Mouse (Mus musculus) 3134 (cell line): Measurements from ENCODE around the gene 4931428F04Rik.
A peak's percentile ranks its signal among the peaks of the same experiment; 100 is the strongest.
"Not testable (repeated sequence)": the region's sequence is repeated elsewhere in the genome, so short reads cannot be mapped to it uniquely, and the experiment has no call there.

Experiments used
- DNase-seq: peaks from one replicate; pipeline ENCODE4 v3.0.0-alpha.2; 2011; ENCODE audit warnings: low spot score; ENCODE audit not compliant: insufficient read length; ENCODE audit errors: extremely low read depth

Gene 4931428F04Rik

GRCm38 (mm10) chr8:105308428-105308827, 18.8 kb upstream of the 4931428F04Rik start:
- DNase-seq, result no peak

GRCm38 (mm10) chr8:105307670-105308069, 18.0 kb upstream of the 4931428F04Rik start:
- DNase-seq, result no peak

DNA sequence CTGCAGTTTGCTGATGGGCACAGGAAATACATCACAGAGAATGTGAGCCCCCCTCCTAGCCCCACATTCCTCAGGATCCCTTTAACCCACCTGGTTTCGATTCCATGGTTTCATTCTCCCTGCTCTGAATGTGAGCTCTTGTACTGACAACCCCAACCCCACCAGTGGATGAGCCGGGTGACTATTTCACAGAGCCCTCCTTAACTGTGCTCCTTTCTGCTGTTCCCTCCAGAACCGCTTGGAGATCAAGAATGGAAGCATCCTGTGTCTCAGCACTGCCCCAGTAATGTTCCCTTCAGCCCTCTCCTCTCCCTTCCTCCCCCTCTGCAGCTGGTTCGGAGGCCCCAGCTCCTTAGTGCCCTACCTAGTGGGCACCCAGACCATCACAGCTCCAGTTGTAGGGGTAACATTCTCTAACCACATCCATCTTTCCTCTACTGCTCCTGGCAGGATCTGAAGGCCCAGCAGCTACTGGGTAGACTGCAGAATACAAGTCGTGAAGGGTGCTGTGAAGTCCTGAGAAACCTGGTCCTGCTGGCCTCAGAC, 16.6 kb upstream of the 4931428F04Rik start:
- DNase-seq, result no peak

DNA sequence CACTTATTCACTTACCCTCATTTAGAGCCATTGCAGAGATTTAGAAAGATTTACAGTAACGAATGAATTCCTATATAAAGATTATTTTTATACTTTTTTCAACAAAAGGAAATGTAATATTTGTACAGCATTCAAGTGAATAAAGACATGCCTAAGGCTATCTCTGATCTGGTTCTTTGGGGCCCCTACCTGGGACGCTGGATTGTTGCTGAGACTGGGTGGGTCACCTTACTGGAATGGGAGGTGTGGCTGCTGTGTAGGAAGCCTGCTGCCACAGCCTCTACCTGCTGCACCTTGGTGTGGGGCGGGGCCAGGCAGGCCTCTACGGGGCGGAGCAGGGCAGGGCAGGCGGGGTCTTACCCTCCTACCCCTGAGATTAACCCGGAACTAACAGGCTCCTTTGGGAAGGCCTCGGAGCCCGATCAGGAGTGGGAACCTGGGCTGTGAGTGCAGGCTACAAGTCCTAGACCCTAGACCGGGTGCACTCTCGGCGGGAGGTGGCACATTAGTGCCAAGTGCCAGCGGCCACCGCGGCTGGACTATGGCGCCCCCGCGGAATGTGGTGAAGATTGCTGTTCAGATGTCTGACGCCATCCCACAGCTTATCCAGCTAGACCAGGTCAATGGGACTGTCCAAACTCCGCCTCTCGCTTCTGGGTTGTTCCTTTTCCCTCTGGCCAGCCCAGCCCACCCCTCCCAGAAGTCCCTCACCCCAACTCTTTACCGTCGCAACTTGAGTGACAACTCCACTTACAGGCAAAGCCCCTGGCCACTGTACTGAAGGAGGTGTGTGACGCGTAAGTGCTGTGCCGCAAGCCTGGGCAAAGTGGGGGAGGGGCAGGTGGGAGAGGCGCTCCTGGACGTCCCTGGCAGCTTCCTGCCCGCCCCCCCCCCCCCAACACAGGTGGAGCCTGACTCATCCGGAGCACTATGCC, 15.8 kb upstream of the 4931428F04Rik start, which contains the start of gene Elmo3:
Gene Elmo3 (plus strand): TSS at position 391 of the 935 bp plus-strand sequence.
- no peak for DNase-seq

- DNase-seq, result no peak
Observed at GRCm38 (mm10) chr8:105304325-105305210, 14.9 kb upstream of the 4931428F04Rik start.

DNA sequence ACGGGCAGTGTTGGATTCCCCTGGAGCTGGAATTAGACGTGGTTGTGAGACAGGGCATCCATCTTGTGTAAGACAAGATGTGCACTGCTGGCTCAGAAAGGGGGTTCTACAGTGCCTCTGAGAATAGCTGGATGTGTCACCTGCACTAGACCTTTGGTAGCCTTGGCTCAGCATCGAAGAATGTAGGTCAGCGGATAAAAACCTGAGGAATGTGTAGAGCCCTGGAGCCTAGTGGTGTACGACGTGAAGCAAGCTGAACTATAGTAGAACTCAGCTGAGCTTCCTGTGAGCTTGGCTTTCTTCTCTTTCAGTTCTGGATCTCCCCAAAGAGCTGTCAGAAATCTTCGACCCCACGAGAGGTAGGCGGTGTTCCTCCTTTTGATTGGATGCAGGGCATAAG, 14.2 kb upstream of the 4931428F04Rik start:
- DNase-seq, result no peak

DNA sequence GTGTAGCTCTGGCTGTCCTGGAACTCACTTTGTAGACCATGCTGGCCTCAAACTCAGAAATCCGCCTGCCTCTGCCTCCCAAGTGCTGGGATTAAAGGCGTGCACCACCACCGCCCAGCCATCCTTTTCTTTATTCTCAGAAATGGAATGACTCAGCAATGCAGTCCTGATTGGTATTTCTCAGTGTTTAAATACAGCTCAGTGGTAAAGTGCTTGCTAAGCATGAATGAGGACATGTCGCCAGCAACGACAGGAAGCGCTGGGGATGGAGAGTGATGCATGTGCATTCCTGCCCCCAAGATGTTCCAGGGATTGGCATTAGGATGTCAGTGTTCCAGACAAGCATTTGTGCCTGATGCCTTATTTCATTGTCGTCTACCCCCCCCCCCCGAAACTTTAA, 13.7 kb upstream of the 4931428F04Rik start:
- DNase-seq, result no peak

- no peak for DNase-seq
Observed at GRCm38 (mm10) chr8:105299962-105300361, 10.3 kb upstream of the 4931428F04Rik start.

GRCm38 (mm10) chr8:105298351-105299252, 8.9 kb upstream of the 4931428F04Rik start:
- no peak for DNase-seq

DNA sequence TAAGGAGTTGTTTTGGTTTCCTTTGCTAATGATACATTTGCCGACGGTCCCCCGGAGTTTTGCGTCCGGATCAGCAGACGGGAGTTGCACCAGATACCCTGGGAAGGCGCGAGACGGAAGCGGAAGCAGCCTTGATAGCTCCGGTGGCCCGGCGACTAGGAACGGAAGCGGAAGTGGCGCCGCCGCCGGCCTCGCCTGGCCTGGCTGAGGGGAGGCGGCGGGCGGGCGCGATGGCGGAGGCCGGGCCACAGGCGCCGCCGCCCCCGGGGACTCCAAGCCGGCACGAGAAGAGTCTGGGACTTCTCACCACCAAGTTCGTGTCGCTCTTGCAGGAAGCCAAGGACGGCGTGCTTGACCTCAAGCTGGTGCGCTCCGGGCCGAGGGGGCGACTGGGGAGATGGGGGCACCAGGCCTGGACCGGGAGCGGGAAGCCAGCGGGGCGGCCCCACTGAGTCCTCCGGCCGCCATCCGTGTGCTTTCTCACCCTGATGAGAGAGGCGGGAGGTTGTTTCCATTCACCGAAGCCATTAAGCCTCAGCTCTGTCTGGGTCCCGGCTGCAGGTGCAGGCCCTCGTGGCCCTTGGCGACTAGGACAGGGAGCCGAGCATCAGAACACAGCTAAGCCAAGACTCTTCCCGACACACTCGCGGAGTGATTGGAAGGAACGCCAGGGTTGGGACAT, 8.0 kb upstream of the 4931428F04Rik start, which contains the start of gene E2f4:
Gene E2f4 (plus strand): TSS at position 153 of the 682 bp plus-strand sequence.
- DNase-seq, result peak; percentile 84

DNA sequence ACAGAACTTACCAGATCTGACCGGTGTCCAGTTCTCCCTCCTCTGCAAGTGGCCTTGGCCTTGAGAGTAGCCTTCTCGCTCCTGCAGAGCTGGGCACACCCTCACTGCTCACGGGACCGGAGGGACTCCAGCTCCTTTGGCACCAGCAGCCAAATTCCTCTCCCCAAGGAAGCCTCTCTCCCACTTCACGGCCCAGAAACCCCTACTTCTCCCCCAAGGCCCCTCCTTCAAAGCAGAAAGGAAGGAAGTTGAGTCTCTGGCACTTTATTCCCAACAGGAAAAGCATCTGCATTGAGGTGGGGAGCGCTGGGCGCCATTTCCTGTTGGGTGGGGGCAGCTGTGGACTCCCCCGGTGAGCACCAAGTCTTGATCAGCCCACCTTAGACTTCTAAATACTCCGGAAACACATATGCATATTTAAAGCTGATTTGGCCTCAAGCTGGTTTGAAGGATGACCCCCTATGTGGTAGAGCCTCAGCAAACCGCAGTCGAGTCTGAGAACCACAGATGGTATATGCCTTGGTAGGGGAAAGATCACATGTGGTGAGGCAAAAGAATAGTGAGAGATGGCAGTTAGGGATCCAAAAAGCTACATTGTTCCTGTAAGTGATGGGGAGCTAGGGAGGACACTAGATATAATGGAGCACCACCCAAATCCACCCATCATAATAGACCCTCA, 6.4 kb upstream of the 4931428F04Rik start, which contains the start of gene Exoc3l:
Gene Exoc3l (minus strand): TSS at position 207 of the 679 bp plus-strand sequence.
- no peak for DNase-seq

GRCm38 (mm10) chr8:105295256-105295655, 5.6 kb upstream of the 4931428F04Rik start:
- no peak for DNase-seq

DNA sequence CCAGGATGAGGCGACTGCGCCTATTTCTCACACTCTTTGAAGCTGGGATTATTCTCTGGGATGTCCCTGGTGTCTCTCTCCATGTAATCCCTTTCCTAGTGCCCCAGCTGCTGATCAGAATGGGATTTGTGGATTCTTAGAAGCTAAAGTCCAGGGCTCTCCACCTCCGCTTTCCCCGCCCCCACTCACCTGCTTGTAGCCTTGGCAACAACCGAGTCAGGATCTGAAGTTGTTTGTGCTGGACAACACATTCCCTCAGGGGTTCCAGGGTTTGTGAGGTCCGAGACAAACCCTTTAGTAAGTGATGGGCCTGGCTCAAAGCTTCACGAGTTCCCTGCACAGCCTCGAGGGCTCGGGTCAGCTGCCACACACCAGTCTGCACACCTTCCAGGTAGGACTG, 5.1 kb upstream of the 4931428F04Rik start:
- no peak for DNase-seq

DNA sequence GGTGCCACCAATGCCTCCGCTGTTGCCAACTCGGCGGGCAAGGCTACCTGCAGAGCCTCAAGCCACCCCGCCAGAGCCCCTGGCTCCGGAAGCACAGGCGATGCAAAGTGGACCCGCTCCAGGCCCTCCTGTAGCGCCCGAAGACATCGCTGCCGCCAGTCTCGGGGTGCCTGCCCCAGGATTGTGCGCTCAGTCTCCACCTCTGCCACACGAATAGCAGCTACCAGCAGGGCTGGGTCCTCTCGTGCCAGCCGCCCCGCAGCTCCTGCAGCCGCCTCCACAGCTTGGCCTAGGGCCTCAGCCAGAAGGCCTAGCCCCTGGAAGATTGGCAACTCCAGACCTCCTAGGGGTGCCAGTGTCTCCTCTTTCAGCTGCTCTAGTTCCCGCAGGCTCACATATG, 3.7 kb upstream of the 4931428F04Rik start:
- no peak for DNase-seq

DNA sequence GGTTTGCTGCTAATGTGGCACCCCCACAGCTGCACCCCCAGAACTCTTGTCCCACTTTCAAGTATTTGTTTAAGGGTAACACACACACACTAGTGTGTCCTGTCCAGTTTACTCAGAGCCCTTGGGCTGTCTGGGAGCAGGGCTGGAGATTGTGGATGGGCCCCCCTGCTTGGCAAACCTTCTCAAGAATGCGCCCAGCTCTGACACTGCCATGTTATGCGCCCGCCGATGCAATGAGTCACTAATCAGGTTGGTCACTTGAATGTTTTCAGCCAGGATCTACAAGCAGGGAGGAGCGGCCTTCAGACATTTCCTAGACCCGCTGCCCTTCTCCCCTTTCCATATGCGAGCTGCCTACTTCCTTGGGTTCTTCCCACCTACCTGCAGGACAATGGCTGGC, 2.8 kb upstream of the 4931428F04Rik start:
- peak; percentile 65 for DNase-seq

GRCm38 (mm10) chr8:105291802-105292201, 2.1 kb upstream of the 4931428F04Rik start:
- not testable (repeated sequence) for DNase-seq

GRCm38 (mm10) chr8:105291364-105291763, 1.7 kb upstream of the 4931428F04Rik start:
- DNase-seq, result not testable (repeated sequence)

- peak; percentile 52 for DNase-seq
Observed at GRCm38 (mm10) chr8:105290554-105291314, 1.1 kb upstream of the 4931428F04Rik start.
